Mouse (Mus musculus) c-Kit-positive CD71-positive TER-119-positive erythroid progenitor cells, embryonic 14.5 days (primary cell): ENCODE data around the gene Hamp.

ENCODE experiments used
- DNase-seq: peaks from one replicate; pipeline ENCODE4 v3.0.0-alpha.2; 2013; ENCODE audit warnings: low spot score

The Hamp gene

DNA sequence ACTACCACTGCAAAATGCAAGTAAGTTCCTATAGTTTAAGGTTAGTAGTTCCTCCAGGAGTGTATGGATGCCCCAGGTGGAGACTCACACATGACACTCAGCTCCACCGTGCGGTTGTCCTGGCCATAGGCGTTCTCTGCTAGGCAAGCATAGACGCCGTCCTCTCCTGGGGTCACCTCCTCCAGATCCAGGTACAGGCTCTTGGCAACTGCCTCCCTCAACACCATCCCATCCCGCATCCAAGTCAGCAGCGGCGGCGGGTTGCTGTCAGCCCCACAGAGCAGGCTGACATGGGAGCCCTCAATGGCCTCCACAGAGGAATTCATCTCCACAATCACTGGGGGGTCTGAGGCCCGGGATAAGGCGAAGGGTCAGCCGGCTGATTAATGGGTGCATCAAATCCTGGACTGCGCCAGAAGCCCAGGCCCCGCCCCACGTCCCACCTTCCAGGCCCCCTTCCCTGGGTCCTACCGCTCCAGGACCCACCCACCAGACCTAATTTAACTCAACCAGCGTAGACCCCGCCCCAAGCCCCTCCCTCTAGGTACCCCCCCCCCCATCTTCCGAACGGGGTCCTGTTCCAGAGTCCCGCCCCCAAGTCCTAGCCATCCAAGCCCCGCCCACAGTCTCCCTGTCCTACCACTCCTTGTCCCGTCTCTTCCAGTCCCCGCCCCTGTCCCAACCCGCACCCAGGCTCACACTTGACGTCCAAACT lies 35.4 kb downstream of the Hamp start:
- no peak for DNase-seq

DNA sequence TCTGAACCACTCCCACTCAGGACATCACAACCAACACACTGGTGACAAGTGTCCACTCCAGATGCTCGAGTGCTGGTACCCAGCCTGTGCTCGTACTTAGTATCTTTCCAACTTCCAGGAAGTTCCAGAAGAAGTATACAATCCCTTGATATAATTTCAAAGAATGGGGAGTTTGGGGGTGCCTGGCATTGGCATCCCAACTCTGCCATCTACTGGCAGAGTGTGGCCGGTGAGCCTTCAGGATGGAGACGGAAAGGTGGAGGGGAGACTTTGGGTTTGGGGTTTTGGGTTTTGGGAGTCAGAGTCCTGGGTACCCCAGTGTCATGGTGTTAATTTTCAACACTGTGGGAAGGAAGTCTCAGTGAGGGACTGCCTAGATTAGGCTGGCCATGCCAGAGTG lies 39.8 kb downstream of the Hamp start:
- no peak for DNase-seq

DNA sequence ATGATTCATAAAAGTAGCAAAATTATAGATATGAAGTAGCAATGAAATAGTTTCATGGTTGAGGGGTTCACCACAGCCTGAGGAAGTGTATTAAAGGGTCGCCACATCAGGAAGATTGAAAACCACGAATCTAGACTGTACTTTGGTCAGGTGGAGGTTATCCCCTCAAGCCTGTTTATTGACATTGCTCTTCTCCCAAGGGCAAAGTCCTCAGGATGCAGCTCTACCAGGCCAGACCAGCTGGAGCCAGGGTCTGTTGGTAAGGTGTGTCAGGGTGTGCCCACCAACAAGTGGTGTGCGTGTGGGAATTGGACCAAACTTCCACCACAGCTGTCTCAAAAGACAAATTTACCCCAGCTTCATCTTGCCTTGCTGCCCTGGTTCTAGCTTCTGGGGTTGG lies 48.6 kb downstream of the Hamp start:
- no peak for DNase-seq

DNA sequence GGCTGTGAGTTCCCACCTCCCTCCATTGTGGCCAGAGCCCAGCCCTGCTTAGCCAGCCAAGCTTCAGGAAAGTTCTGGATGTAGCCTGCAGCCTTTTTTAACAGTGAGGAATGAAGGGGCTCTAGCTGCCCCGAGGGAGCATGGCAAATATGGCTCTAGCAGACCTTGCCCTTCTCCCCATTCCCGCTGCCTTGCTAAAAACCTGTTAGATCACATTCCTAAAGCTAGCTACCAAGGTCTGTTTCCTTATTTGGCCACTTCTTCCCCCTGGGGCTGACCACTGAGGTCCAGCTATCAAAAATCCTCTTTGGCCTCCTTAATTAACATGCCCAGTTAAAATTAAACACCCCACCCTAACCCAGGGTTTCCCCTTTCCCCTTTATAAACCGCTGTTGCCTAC lies 51.3 kb downstream of the Hamp start:
- DNase-seq, result no peak
